Mouse (Mus musculus): ENCODE measurements around the gene 1700001C02Rik.

- TF ChIP-seq CTCF (IDR thresholded peaks at IDR 0.05; ENCODE audit: extremely low read depth, insufficient read length, insufficient replicate concordance, low read depth, low read length) (no peak), POLR2A (IDR thresholded peaks at IDR 0.05; ENCODE audit: low read depth, low read length) (no peak)
Measured at GRCm38 (mm10) chr5:30438931-30439330, 26.9 kb upstream of the 1700001C02Rik start.

Measured in small intestine, adult 2 months (tissue).